Mouse (Mus musculus) A20 (cell line): Measurements from ENCODE around the gene Pde8a.

Source experiments
- DNase-seq: peaks from one replicate; pipeline ENCODE4 v3.0.0-alpha.2; 2011; ENCODE audit warnings: low read depth, low spot score

Pde8a gene

GRCm38 (mm10) chr7:81379363-81379762 is 166.0 kb downstream of the Pde8a start:
- no peak for DNase-seq
